Mouse (Mus musculus): Measurements from ENCODE around the gene Olfr60.

The Olfr60 gene

DNA sequence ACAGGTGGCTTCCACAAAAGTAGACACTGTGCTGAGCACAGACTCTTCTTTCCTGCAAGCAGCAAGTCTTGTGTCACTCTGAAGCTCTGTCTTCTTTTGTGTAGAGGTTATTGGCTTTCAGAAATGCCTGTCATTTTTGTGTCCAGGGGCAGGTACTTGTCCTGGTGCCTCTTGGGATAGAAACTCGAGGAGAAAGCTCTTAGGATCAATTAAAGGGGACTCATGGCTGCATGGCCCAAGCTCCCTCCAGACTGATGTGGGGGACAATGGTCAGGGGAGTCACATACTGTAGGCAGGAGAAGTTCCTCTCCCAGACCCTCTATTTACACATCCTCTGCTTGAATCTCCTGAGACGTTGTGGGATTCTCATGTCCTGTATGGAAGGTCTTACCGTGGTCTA lies at the start of gene Olfr60:
Olfr60 (minus strand) TSS at position 101 of the 400 bp plus-strand sequence.
- DNase-seq: no peak

- DNase-seq: no peak
Measured at GRCm38 (mm10) chr7:140402818-140403217, 41.3 kb upstream of the Olfr60 start, which contains the start of gene Olfr531. Gene Olfr531 (minus strand): TSS chr7:140402918.

DNA sequence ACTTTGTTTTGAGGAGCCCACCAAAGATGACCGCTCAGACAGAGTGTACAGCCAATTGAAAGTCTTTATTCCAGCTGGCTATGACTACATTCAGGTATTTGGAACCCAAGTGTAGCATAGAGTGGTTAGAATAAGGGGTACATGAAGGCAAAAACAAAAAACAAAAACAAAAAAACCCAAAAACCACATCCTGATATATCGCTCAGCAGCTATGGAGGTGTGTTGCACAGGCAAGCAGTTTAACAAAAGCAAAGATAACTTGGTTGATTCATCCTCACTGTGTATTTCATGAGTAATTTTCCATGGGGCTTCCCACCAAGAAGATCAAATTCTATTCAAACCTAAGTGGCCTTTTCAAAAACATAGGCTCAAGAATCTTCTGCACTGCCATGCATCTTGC lies 15.4 kb upstream of the Olfr60 start:
- no peak for DNase-seq

DNA sequence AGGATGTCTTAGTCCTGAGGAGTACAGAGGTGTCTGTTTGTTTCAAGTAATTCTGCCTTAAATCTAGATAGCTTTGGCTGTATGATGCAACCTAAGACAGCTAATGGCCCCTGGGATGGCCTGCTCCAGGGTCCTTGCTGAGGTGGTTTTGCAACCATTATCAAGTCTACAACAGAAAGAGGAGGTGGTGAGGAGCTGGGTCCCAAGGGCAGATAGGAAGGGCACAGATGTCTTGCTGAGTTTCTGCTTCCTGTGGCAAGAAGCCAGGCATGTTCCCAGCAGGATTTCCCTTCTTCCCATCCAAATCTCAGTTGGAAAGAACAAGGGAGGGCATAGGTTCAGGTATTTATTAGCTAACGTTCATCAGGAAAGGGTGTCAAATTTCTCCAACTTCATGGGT lies 14.8 kb upstream of the Olfr60 start, which contains the start of gene Olfr530:
Olfr530 (minus strand) TSS at position 101 of the 400 bp plus-strand sequence.
- no peak for DNase-seq

GRCm38 (mm10) chr7:140374300-140374699 lies 12.8 kb upstream of the Olfr60 start:
- DNase-seq: no peak

DNA sequence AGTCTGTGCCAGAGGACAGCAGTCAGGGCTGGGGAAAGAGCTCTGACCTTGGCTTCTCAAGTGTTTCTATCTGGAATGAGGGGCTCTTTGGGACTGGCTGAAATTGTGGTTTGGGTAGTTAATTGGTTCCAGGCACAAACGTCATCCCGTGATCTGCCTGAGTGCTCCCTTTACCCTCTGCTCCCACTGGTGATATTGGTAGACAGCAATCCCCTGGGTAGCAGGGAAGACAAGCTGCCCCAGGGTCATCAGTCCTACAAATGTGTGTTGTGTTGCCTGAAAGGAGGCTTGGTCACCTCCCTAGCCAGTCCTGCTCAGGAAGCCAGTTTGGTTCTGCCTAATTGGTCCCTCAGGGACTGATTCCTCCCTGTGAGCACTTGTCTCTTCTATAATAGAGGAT lies 27.8 kb downstream of the Olfr60 start, which contains the start of gene Olfr527:
Olfr527 (plus strand) TSS at position 301 of the 400 bp plus-strand sequence.
- DNase-seq: no peak

GRCm38 (mm10) chr7:140329766-140330304 lies 31.6 kb downstream of the Olfr60 start:
- no peak for DNase-seq

DNA sequence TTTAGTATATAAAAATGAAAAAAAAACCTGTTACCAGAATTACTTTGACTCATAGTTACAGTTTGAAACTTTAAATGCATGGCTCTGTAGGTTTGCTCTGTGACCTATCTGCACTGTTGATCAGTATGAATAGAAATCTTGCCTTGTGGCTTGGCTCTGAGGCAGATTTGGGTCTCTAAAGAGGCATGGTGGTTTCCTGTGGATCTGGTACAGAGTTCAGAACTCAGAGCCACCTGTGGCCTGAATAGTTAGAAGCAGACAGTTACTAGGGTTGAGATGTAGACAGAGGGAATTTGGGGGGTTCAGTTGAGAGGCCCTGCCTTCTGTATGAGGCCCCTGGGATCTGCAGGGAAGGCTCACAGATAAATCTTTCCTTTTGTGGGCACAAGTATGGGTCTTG lies 40.3 kb downstream of the Olfr60 start:
- no peak for DNase-seq

DNA sequence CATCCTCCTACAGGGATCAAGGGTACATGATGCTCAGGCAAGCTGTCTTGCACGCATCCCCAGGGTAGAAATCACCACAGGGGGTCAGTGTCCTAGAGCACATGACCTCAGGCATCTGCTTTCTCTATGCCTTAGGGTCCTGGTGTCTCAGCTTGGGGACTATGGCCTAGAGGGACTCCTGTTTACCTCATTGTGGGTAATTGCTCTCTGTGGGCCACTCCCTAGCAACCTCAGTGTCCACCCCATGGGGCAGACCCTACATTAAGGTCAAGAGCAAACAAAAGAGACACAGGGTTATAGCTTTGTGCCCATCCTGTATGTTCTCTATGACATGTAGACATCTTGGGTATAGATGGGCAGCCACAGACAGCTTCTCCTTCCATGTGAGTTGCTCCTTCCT lies 40.9 kb downstream of the Olfr60 start, which contains the start of gene Olfr525:
Olfr525 (plus strand) TSS at position 301 of the 400 bp plus-strand sequence.
- DNase-seq: no peak

DNA sequence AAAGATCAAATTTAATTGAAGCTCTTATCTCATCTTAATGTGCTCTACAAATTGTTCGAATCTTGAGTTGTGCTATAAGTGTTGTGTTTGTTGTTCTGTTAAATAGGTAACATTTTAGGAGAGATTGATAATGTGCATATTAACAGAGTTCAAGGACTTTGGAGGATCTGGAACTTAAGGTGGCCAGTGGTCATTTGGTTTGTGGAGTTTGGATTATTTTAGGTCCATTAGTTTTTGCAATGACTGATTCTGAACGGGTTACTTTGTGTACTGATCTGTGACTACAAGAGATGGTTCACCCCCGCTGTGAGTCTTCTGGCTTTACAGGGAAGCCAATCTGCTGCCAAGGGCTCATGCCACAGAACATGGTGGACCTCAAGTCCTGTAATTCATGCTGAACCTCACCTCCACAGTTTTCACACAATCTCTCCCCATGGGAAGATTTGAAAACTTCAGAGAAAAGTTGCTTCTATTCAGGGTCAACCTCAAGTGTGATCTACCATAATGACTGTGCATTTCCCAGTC lies 41.5 kb downstream of the Olfr60 start:
- peak in 1 of 2 experiments; percentile 19 for DNase-seq

DNA sequence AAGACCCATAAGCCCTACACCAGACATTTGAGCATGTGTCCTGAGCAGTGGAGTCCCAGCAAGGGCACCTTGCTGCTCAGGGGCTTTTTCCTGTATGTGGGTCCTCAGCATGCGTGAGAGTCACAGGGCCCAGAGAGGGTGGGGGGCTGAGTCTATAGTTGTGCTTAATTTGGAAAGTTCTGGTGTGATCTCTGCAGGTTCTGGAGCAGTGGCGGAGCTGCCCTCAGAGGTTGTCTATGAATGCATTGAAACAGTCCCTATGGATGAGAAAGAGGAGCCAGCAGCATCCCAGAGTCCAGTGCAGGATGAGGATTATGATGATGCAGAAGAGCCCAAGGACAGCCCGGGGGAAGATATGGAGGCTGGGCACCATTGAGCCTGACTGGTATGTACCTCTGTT lies 62.1 kb downstream of the Olfr60 start:
- no peak for DNase-seq

GRCm38 (mm10) chr7:140296876-140297275 lies 64.6 kb downstream of the Olfr60 start:
- no peak for DNase-seq

DNA sequence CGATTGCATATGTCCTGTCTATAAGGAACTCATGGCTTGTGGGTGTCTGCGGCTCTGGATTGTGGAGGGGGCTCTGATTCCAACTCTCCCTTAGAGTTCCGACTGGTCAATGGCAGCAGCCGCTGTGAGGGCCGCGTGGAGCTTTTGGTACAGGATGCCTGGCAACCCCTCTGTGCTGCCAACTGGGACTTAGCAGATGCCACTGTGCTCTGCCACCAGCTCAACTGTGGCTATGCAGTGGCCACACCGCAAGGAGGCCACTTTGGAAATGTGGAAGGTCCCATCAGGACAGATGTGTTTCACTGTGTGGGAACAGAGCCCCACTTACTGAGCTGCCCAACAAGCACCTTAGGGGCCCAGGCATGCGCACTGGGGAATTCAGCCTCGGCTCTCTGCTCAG lies 65.7 kb downstream of the Olfr60 start:
- no peak for DNase-seq
